Mouse (Mus musculus) kidney, adult 2 months (tissue): ENCODE data around the gene Sptbn1.

Experiments used
- CTCF ChIP-seq: fragments of 200-500 bp; conservative IDR thresholded peaks from 2 replicates; pipeline ENCODE4 v1.5.1; 2011; ENCODE audit warnings: low read depth, mild to moderate bottlenecking, control low read depth, low read length, moderate library complexity, mixed read lengths; ENCODE audit not compliant: insufficient read depth, insufficient read length
- POLR2A ChIP-seq: fragments of 200-500 bp; IDR thresholded peaks from one replicate; pipeline ENCODE4 v1.6.1; 2011; ENCODE audit warnings: low read depth, low read length, control low read depth

DNA sequence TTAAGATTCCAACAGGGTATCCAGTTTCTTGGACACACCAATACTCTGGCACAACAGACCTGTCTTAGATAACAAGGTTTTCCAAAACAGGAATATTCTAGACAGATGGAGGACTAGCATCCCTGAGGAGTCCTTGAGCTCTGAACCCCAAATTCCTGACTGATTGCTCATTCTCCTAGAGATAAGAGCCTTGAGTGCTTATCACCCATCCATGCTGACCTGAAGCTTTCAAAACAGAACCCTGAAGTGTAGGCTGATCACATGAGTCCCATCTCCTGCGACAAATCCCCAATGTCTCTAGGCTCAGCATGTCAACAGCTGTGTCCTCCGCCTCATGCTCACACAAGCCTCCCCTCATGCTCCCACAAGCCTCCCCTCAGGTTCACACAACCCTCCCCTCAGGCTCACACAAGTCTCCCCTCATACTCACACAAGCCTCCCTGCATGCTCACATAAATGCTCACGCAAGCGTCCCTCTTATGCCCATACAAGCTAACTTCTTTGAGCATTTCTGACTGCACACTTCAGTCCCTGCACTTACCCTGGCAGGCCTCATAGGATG, 31.2 kb downstream of the Sptbn1 start:
- no peak for TF ChIP-seq CTCF
- TF ChIP-seq POLR2A: no peak
